Mouse (Mus musculus): Measurements from ENCODE around the gene Tmem95. TPM values are rescaled to one million over a fixed set of nuclear protein-coding genes. Genes with fewer than 3 reads are reported as not detected.

Tmem95 gene
- polyA plus RNA-seq, 1 experiment from 2014 or later = not detected

Small RNA genes lying within 50 kb of the gene (microRNA-seq; reads per million reads assigned to microRNA genes)
- not detected for gene Mir6924

Other genes starting within 250 kb of the Tmem95 start
- gene Fxr2, start 245.0 kb downstream of the Tmem95 start, polyA plus RNA-seq (2016; fragmentation: Nextera tagmentation; extraction: Ambion mirVana) = 36.2 and 39.1 TPM in 2 replicates
- 0.16 TPM in 1 of 2 replicates, not detected in the other for gene Sox15, start 222.7 kb downstream of the Tmem95 start, polyA plus RNA-seq (2016; fragmentation: Nextera tagmentation; extraction: Ambion mirVana)
- gene Mpdu1, start 215.4 kb downstream of the Tmem95 start, polyA plus RNA-seq (2016; fragmentation: Nextera tagmentation; extraction: Ambion mirVana) = 85.1 and 86.2 TPM in 2 replicates
- gene Cd68, start 211.9 kb downstream of the Tmem95 start, polyA plus RNA-seq (2016; fragmentation: Nextera tagmentation; extraction: Ambion mirVana) = 7.0 and 7.4 TPM in 2 replicates
- 710 and 716 TPM in 2 replicates for gene Eif4a1, start 205.6 kb downstream of the Tmem95 start, polyA plus RNA-seq (2016; fragmentation: Nextera tagmentation; extraction: Ambion mirVana)
- gene Senp3, start 195.9 kb downstream of the Tmem95 start, polyA plus RNA-seq (2016; fragmentation: Nextera tagmentation; extraction: Ambion mirVana) = 112 and 114 TPM in 2 replicates
- 0.11 and 0.30 TPM in 2 replicates for gene Tnfsf13, start 192.2 kb downstream of the Tmem95 start, polyA plus RNA-seq (2016; fragmentation: Nextera tagmentation; extraction: Ambion mirVana)
- 1.2 and 1.4 TPM in 2 replicates for gene Tnfsf12, start 182.2 kb downstream of the Tmem95 start, polyA plus RNA-seq (2016; fragmentation: Nextera tagmentation; extraction: Ambion mirVana)
- 1.0 and 1.3 TPM in 2 replicates for gene Tnfsfm13, start 181.9 kb downstream of the Tmem95 start, polyA plus RNA-seq (2016; fragmentation: Nextera tagmentation; extraction: Ambion mirVana)
- 25.6 and 32.2 TPM in 2 replicates for gene Polr2a, start 119.4 kb downstream of the Tmem95 start, polyA plus RNA-seq (2016; fragmentation: Nextera tagmentation; extraction: Ambion mirVana)
- gene Slc35g3, start 116.0 kb downstream of the Tmem95 start, polyA plus RNA-seq (2016; fragmentation: Nextera tagmentation; extraction: Ambion mirVana) = 0.09 TPM in 1 of 2 replicates, not detected in the other
- gene Zbtb4, start 112.1 kb downstream of the Tmem95 start, polyA plus RNA-seq (2016; fragmentation: Nextera tagmentation; extraction: Ambion mirVana) = 0.64 and 0.91 TPM in 2 replicates
- gene Chrnb1, start 82.1 kb downstream of the Tmem95 start, polyA plus RNA-seq (2016; fragmentation: Nextera tagmentation; extraction: Ambion mirVana) = 1.1 TPM in 2 replicates
- gene Fgf11, start 76.2 kb downstream of the Tmem95 start, polyA plus RNA-seq (2016; fragmentation: Nextera tagmentation; extraction: Ambion mirVana) = 1.0 and 1.4 TPM in 2 replicates
- gene Tmem102, start 72.4 kb downstream of the Tmem95 start, polyA plus RNA-seq (2016; fragmentation: Nextera tagmentation; extraction: Ambion mirVana) = 0.90 and 0.99 TPM in 2 replicates
- gene Gm39566, start 62.7 kb downstream of the Tmem95 start, polyA plus RNA-seq (2016; fragmentation: Nextera tagmentation; extraction: Ambion mirVana) = not detected in 2 replicates
- gene Spem2, start 59.6 kb downstream of the Tmem95 start, polyA plus RNA-seq (2016; fragmentation: Nextera tagmentation; extraction: Ambion mirVana) = not detected in 2 replicates
- gene Spem1, start 55.8 kb downstream of the Tmem95 start, polyA plus RNA-seq (2016; fragmentation: Nextera tagmentation; extraction: Ambion mirVana) = 0.12 and 0.19 TPM in 2 replicates
- 6.1 and 8.6 TPM in 2 replicates for gene Nlgn2, start 40.2 kb downstream of the Tmem95 start, polyA plus RNA-seq (2016; fragmentation: Nextera tagmentation; extraction: Ambion mirVana)
- gene Tmem256, start 39.5 kb downstream of the Tmem95 start, polyA plus RNA-seq (2016; fragmentation: Nextera tagmentation; extraction: Ambion mirVana) = 345 and 346 TPM in 2 replicates
- 70.4 and 81.8 TPM in 2 replicates for gene Plscr3, start 31.6 kb downstream of the Tmem95 start, polyA plus RNA-seq (2016; fragmentation: Nextera tagmentation; extraction: Ambion mirVana)
- gene Tnk1, start 19.3 kb downstream of the Tmem95 start, polyA plus RNA-seq (2016; fragmentation: Nextera tagmentation; extraction: Ambion mirVana) = 0.41 and 0.44 TPM in 2 replicates
- 6.4 and 7.0 TPM in 2 replicates for gene Kctd11, start 3.4 kb upstream of the Tmem95 start, polyA plus RNA-seq (2016; fragmentation: Nextera tagmentation; extraction: Ambion mirVana)
- gene Acap1, start 17.5 kb upstream of the Tmem95 start, polyA plus RNA-seq (2016; fragmentation: Nextera tagmentation; extraction: Ambion mirVana) = 1.0 and 1.2 TPM in 2 replicates
- gene 2810408A11Rik, start 23.0 kb upstream of the Tmem95 start, polyA plus RNA-seq (2016; fragmentation: Nextera tagmentation; extraction: Ambion mirVana) = 14.8 and 20.5 TPM in 2 replicates
- gene Neurl4, start 23.1 kb upstream of the Tmem95 start, polyA plus RNA-seq (2016; fragmentation: Nextera tagmentation; extraction: Ambion mirVana) = 12.8 and 14.3 TPM in 2 replicates
- 98.4 and 111 TPM in 2 replicates for gene Gps2, start 35.9 kb upstream of the Tmem95 start, polyA plus RNA-seq (2016; fragmentation: Nextera tagmentation; extraction: Ambion mirVana)
- 2,258 and 2,701 TPM in 2 replicates for gene Eif5a, start 43.9 kb upstream of the Tmem95 start, polyA plus RNA-seq (2016; fragmentation: Nextera tagmentation; extraction: Ambion mirVana)
- gene Ybx2, start 57.8 kb upstream of the Tmem95 start, polyA plus RNA-seq (2016; fragmentation: Nextera tagmentation; extraction: Ambion mirVana) = 2.4 and 2.8 TPM in 2 replicates
- gene Slc2a4, start 70.2 kb upstream of the Tmem95 start, polyA plus RNA-seq (2016; fragmentation: Nextera tagmentation; extraction: Ambion mirVana) = 12.6 and 12.8 TPM in 2 replicates
- gene Cldn7, start 86.8 kb upstream of the Tmem95 start, polyA plus RNA-seq (2016; fragmentation: Nextera tagmentation; extraction: Ambion mirVana) = 7.1 and 7.6 TPM in 2 replicates
- gene Ctdnep1, start 103.1 kb upstream of the Tmem95 start, polyA plus RNA-seq (2016; fragmentation: Nextera tagmentation; extraction: Ambion mirVana) = 20.5 and 26.3 TPM in 2 replicates
- gene Elp5, start 104.5 kb upstream of the Tmem95 start, polyA plus RNA-seq (2016; fragmentation: Nextera tagmentation; extraction: Ambion mirVana) = 151 and 155 TPM in 2 replicates
- gene Gabarap, start 113.1 kb upstream of the Tmem95 start, polyA plus RNA-seq (2016; fragmentation: Nextera tagmentation; extraction: Ambion mirVana) = 409 and 454 TPM in 2 replicates
- gene Phf23, start 117.8 kb upstream of the Tmem95 start, polyA plus RNA-seq (2016; fragmentation: Nextera tagmentation; extraction: Ambion mirVana) = 95.1 and 96.3 TPM in 2 replicates
- gene Dvl2, start 122.6 kb upstream of the Tmem95 start, polyA plus RNA-seq (2016; fragmentation: Nextera tagmentation; extraction: Ambion mirVana) = 52.1 and 54.1 TPM in 2 replicates
- 42.2 and 48.6 TPM in 2 replicates for gene Acadvl, start 137.4 kb upstream of the Tmem95 start, polyA plus RNA-seq (2016; fragmentation: Nextera tagmentation; extraction: Ambion mirVana)
- 16.6 and 23.8 TPM in 2 replicates for gene Dlg4, start 138.9 kb upstream of the Tmem95 start, polyA plus RNA-seq (2016; fragmentation: Nextera tagmentation; extraction: Ambion mirVana)
- 0.58 and 0.73 TPM in 2 replicates for gene Asgr1, start 176.1 kb upstream of the Tmem95 start, polyA plus RNA-seq (2016; fragmentation: Nextera tagmentation; extraction: Ambion mirVana)
- not detected in 2 replicates for gene Asgr2, start 214.6 kb upstream of the Tmem95 start, polyA plus RNA-seq (2016; fragmentation: Nextera tagmentation; extraction: Ambion mirVana)